Mouse (Mus musculus): ENCODE data around the gene Sstr4. TPM values are rescaled to one million over a fixed set of nuclear protein-coding genes. Genes with fewer than 3 reads are reported as not detected.

The Sstr4 gene
- polyA plus RNA-seq (2014; fragmentation: Nextera tagmentation; extraction: Ambion mirVana), result 0.52 and 1.1 TPM in 2 replicates

- H3K27ac ChIP-seq (ENCODE audit: low read depth, low read length), result no peak within 1 kb of the TSS
- H3K4me2 ChIP-seq (ENCODE audit: low read depth, low read length, severe bottlenecking), result peak within 1 kb of the TSS; percentile 90
- H3K36me3 ChIP-seq (ENCODE audit: control insufficient read depth, insufficient read depth, low read length), result no peaks in the 10 kb centered on the region
- peak within 1 kb of the TSS; percentile 45 for H3K4me3 ChIP-seq (ENCODE audit: low read depth, low read length)
- WGBS, result 4% methylated on average over 83 of the region's 83 CpGs
- DNase-seq (ENCODE audit: low spot score), result peak; percentile 69
- H3K9me3 ChIP-seq (ENCODE audit: control insufficient read depth, low read length), result no peaks in the 10 kb centered on the region
- ATAC-seq (replicated peaks; ENCODE audit: low FRiP score), result peak; percentile 86
- H3K27me3 ChIP-seq (ENCODE audit: control insufficient read depth, insufficient read depth, low read length), result peaks cover 15% of the 10 kb centered on the region; the same call in 1 of the 2 replicates
- H3K4me1 ChIP-seq (replicated peaks; ENCODE audit: control insufficient read depth, insufficient read depth, low read length), result 0 out of 2 replicates have a peak, but pooled peaks cover 2% of the 10 kb centered on the region
- peak within 1 kb of the TSS; percentile 32 for H3K9ac ChIP-seq (ENCODE audit: low read length)
Observed at GRCm38 (mm10) chr2:148395131-148396051, at the start of gene Sstr4. Gene Sstr4, plus strand, starts transcription at chr2:148395344.

- no peak overlapping the region for H3K9ac ChIP-seq (ENCODE audit: low read length)
- no peaks in the 10 kb centered on the region for H3K27me3 ChIP-seq (ENCODE audit: control insufficient read depth, insufficient read depth, low read length)
- no peak for DNase-seq (ENCODE audit: low spot score)
- no peak overlapping the region for H3K27ac ChIP-seq (ENCODE audit: low read depth, low read length)
- ATAC-seq (replicated peaks; ENCODE audit: low FRiP score), result no peak
- H3K4me1 ChIP-seq (replicated peaks; ENCODE audit: control insufficient read depth, insufficient read depth, low read length), result no peaks in the 10 kb centered on the region
- H3K36me3 ChIP-seq (ENCODE audit: control insufficient read depth, insufficient read depth, low read length), result no peaks in the 10 kb centered on the region
- no peak overlapping the region for H3K4me3 ChIP-seq (ENCODE audit: low read depth, low read length)
- no peaks in the 10 kb centered on the region for H3K9me3 ChIP-seq (ENCODE audit: control insufficient read depth, low read length)
- H3K4me2 ChIP-seq (ENCODE audit: low read depth, low read length, severe bottlenecking), result no peak overlapping the region
Observed at GRCm38 (mm10) chr2:148345373-148345772, 49.8 kb upstream of the Sstr4 start.

- no peaks in the 10 kb centered on the region for H3K4me1 ChIP-seq (replicated peaks; ENCODE audit: control insufficient read depth, insufficient read depth, low read length)
- H3K4me3 ChIP-seq (ENCODE audit: low read depth, low read length), result no peak overlapping the region
- H3K4me2 ChIP-seq (ENCODE audit: low read depth, low read length, severe bottlenecking), result no peak overlapping the region
- ATAC-seq (replicated peaks; ENCODE audit: low FRiP score) (no peak), DNase-seq (ENCODE audit: low spot score) (no peak)
- H3K9me3 ChIP-seq (ENCODE audit: control insufficient read depth, low read length), result no peaks in the 10 kb centered on the region
- WGBS, result 91% methylated on average over 1 of the region's 1 CpGs
- H3K36me3 ChIP-seq (ENCODE audit: control insufficient read depth, insufficient read depth, low read length), result no peaks in the 10 kb centered on the region
- H3K27me3 ChIP-seq (ENCODE audit: control insufficient read depth, insufficient read depth, low read length), result no peaks in the 10 kb centered on the region
- no peak overlapping the region for H3K27ac ChIP-seq (ENCODE audit: low read depth, low read length)
- H3K9ac ChIP-seq (ENCODE audit: low read length), result no peak overlapping the region
Observed at GRCm38 (mm10) chr2:148346976-148347375, 48.2 kb upstream of the Sstr4 start.

GRCm38 (mm10) chr2:148349509-148350307 lies 45.4 kb upstream of the Sstr4 start:
- Histone ChIP-seq H3K9ac (ENCODE audit: low read length) (no peak overlapping the region), H3K4me1 (replicated peaks; ENCODE audit: control insufficient read depth, insufficient read depth, low read length) (no peaks in the 10 kb centered on the region), H3K27ac (ENCODE audit: low read depth, low read length) (no peak overlapping the region), H3K4me2 (ENCODE audit: low read depth, low read length, severe bottlenecking) (no peak overlapping the region), H3K4me3 (ENCODE audit: low read depth, low read length) (no peak overlapping the region), H3K9me3 (ENCODE audit: control insufficient read depth, low read length) (no peaks in the 10 kb centered on the region), H3K36me3 (ENCODE audit: control insufficient read depth, insufficient read depth, low read length) (no peaks in the 10 kb centered on the region), H3K27me3 (ENCODE audit: control insufficient read depth, insufficient read depth, low read length) (no peaks in the 10 kb centered on the region)
- WGBS, result 78% methylated on average over 4 of the region's 4 CpGs
- DNase-seq (ENCODE audit: low spot score) (no peak), ATAC-seq (replicated peaks; ENCODE audit: low FRiP score) (no peak)

- Histone ChIP-seq H3K4me2 (ENCODE audit: low read depth, low read length, severe bottlenecking) (no peak overlapping the region), H3K4me3 (ENCODE audit: low read depth, low read length) (no peak overlapping the region), H3K9me3 (ENCODE audit: control insufficient read depth, low read length) (no peaks in the 10 kb centered on the region), H3K36me3 (ENCODE audit: control insufficient read depth, insufficient read depth, low read length) (no peaks in the 10 kb centered on the region), H3K27me3 (ENCODE audit: control insufficient read depth, insufficient read depth, low read length) (no peaks in the 10 kb centered on the region), H3K9ac (ENCODE audit: low read length) (no peak overlapping the region), H3K27ac (ENCODE audit: low read depth, low read length) (no peak overlapping the region), H3K4me1 (replicated peaks; ENCODE audit: control insufficient read depth, insufficient read depth, low read length) (no peaks in the 10 kb centered on the region)
- DNase-seq (ENCODE audit: low spot score), result no peak
- no peak for ATAC-seq (replicated peaks; ENCODE audit: low FRiP score)
- WGBS, result 90% methylated on average over 2 of the region's 2 CpGs
Observed at GRCm38 (mm10) chr2:148350460-148350859, 44.7 kb upstream of the Sstr4 start.

- Histone ChIP-seq H3K9ac (ENCODE audit: low read length) (no peak overlapping the region), H3K27me3 (ENCODE audit: control insufficient read depth, insufficient read depth, low read length) (no peaks in the 10 kb centered on the region), H3K4me3 (ENCODE audit: low read depth, low read length) (no peak overlapping the region), H3K27ac (ENCODE audit: low read depth, low read length) (no peak overlapping the region), H3K4me1 (replicated peaks; ENCODE audit: control insufficient read depth, insufficient read depth, low read length) (no peaks in the 10 kb centered on the region), H3K4me2 (ENCODE audit: low read depth, low read length, severe bottlenecking) (no peak overlapping the region), H3K9me3 (ENCODE audit: control insufficient read depth, low read length) (no peaks in the 10 kb centered on the region), H3K36me3 (ENCODE audit: control insufficient read depth, insufficient read depth, low read length) (no peaks in the 10 kb centered on the region)
- 83% methylated on average over 1 of the region's 1 CpGs for WGBS
- no peak for ATAC-seq (replicated peaks; ENCODE audit: low FRiP score)
- no peak for DNase-seq (ENCODE audit: low spot score)
Observed at GRCm38 (mm10) chr2:148352655-148353054, 42.5 kb upstream of the Sstr4 start.

GRCm38 (mm10) chr2:148357145-148357544 lies 38.0 kb upstream of the Sstr4 start:
- H3K4me2 ChIP-seq (ENCODE audit: low read depth, low read length, severe bottlenecking), result no peak overlapping the region
- no peaks in the 10 kb centered on the region for H3K36me3 ChIP-seq (ENCODE audit: control insufficient read depth, insufficient read depth, low read length)
- no peaks in the 10 kb centered on the region for H3K27me3 ChIP-seq (ENCODE audit: control insufficient read depth, insufficient read depth, low read length)
- H3K4me1 ChIP-seq (replicated peaks; ENCODE audit: control insufficient read depth, insufficient read depth, low read length), result no peaks in the 10 kb centered on the region
- ATAC-seq (replicated peaks; ENCODE audit: low FRiP score), result no peak
- no peaks in the 10 kb centered on the region for H3K9me3 ChIP-seq (ENCODE audit: control insufficient read depth, low read length)
- H3K27ac ChIP-seq (ENCODE audit: low read depth, low read length), result no peak overlapping the region
- no peak for DNase-seq (ENCODE audit: low spot score)
- H3K9ac ChIP-seq (ENCODE audit: low read length), result no peak overlapping the region
- H3K4me3 ChIP-seq (ENCODE audit: low read depth, low read length), result no peak overlapping the region
- WGBS, result 95% methylated on average over 1 of the region's 1 CpGs

GRCm38 (mm10) chr2:148364536-148364935 lies 30.6 kb upstream of the Sstr4 start:
- Histone ChIP-seq H3K9ac (ENCODE audit: low read length) (no peak overlapping the region), H3K4me2 (ENCODE audit: low read depth, low read length, severe bottlenecking) (no peak overlapping the region), H3K27me3 (ENCODE audit: control insufficient read depth, insufficient read depth, low read length) (no peaks in the 10 kb centered on the region), H3K4me3 (ENCODE audit: low read depth, low read length) (no peak overlapping the region), H3K4me1 (replicated peaks; ENCODE audit: control insufficient read depth, insufficient read depth, low read length) (no peaks in the 10 kb centered on the region), H3K36me3 (ENCODE audit: control insufficient read depth, insufficient read depth, low read length) (no peaks in the 10 kb centered on the region), H3K9me3 (ENCODE audit: control insufficient read depth, low read length) (no peaks in the 10 kb centered on the region), H3K27ac (ENCODE audit: low read depth, low read length) (no peak overlapping the region)
- 95% methylated on average over 3 of the region's 3 CpGs for WGBS
- ATAC-seq (replicated peaks; ENCODE audit: low FRiP score) (no peak), DNase-seq (ENCODE audit: low spot score) (no peak)
